In genomic region chr17:35255301-35255700, GRCm38 (mm10) we compare ENCODE assay signal across 14 mouse cellular contexts. TPM values are rescaled to one million over a fixed set of nuclear protein-coding genes. Genes with fewer than 3 reads are reported as not detected.
"Had no signal": no experiment of that assay in that cellular context is flagged by ENCODE, and none has a peak within 500 bp of the region (broad histone marks: within the 10 kb centered on the region; RNA-seq: fewer than 3 reads in every experiment).

No protein-coding gene starts in this region.

- H3K4me2 ChIP-seq: limb, embryonic 13.5 days; midbrain, embryonic 13.5 days had no signal

- H3K9me3 ChIP-seq: limb, embryonic 13.5 days; midbrain, embryonic 13.5 days had no signal

- H3K27ac ChIP-seq: kidney, postnatal 0 days; layer of hippocampus, adult 2 months; limb, embryonic 13.5 days; liver, embryonic 14.5 days; midbrain, embryonic 13.5 days had no signal

- H3K4me3 ChIP-seq: layer of hippocampus, adult 2 months; limb, embryonic 13.5 days; midbrain, embryonic 13.5 days had no signal

- DNase-seq: right cerebral cortex, adult 18-20 months; right cerebral cortex, postnatal 25 days had no signal

- H3K9ac ChIP-seq: limb, embryonic 13.5 days; liver, embryonic 14.5 days; midbrain, embryonic 13.5 days had no signal

- H3K4me1 ChIP-seq: midbrain, embryonic 13.5 days had no signal

- H3K27me3 ChIP-seq: midbrain, embryonic 13.5 days had no signal

RNA-seq across cellular contexts. Expression of gene Gm16181, which starts 34.7 kb away (rescaled TPM):
- total RNA-seq: layer of hippocampus, adult 2 months; layer of hippocampus, postnatal 14 days; left cerebral cortex, adult 18-20 months; left cerebral cortex, postnatal 10 days; left cerebral cortex, postnatal 4 days; megakaryocyte-erythroid progenitor cell, adult 5-6 weeks had no signal
- polyA plus RNA-seq: liver, adult 2 months; small intestine, adult 2 months had no signal
